Mouse (Mus musculus): ENCODE data around the gene Pax6.

Pax6 gene

DNA sequence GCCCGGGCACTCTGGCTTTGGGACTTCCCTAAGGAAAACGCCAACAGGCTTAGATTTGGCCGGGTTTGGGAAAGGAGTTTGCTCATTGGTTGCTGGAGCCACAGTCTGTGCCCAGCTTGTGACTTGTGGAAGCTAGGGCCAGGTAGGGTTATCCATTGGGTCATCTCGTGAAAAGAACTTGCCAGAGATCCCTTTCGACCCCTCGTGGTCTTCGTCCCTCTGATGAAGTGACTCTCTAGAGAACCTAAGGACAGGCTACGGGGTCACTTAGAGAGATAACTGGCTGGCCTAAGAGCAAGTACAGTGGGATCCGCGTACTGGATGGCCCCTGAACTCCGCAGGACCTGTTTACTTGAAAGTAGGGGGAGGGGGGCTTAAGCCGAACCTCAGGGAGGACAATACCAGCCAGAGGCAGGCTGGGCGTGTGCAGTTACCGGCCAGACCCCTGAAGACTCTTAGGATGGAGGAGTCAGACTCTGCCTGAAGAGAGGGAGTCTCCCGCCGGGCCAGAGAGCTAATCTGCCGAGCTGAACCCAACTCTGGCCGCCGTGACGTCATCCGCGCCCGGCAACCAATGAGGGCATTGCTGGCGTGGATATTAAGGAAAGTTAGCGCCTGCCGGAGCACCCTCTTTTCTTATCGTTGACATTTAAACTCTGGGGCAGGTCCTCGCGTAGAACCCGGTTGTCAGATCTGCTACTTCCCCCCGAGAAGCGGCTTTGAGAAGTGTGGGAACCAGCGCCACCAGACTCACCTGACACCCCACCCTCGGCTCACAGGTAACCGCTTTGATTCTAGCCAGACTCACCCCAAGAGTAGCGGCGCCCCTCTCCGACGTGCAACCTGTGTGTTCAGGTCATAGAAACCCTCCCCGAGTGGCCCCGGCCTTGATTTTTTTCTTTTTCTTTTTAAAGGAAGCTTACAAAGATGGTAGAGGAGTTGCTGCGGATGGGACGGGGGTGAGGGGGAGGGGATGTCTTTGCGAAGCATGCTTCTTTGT is at the start of gene Pax6:
Pax6 (plus strand) TSS at position 630 of the 1,000 bp plus-strand sequence.
- DNase-seq, result peak; percentile 90

DNA sequence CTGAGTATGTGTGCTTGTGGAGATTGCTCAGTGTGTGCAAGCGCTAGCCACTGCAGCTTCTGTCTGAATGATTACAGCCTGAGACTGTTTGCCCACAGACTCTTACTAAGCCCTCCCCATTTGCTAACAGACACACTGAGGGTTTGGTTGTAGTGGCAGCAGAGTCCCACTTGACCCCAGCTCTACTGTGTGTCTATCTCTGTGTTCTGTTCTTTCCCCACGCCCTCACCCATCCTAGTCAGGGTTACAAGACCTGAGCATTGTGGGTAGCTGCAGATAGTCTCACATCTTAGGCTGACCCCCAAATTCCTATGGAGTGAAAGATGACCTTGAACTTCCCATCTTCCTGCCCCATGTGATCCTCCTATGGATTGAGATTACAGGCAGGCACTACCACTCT is 19.8 kb upstream of the Pax6 start:
- no peak for DNase-seq

DNA sequence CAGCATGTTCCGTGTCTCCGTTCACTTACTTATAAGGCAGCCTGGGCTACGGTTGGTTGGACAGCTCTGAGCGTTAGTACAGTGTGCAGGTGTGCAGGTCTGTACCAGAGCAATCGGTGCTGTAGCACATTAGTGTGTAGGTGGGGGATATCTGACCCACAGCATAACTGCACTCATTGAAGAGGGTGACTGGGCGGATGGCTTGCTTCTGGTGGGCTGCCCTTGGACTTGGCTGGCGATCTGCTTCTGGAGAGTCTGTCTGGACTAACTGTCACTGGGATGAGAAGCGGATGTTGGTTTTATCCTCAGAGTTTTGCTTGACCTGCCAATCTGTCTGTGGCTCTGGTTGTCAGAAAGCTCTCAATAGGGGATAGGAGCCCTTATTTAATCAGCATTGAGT is 12.2 kb upstream of the Pax6 start:
- DNase-seq, result no peak

- DNase-seq, result peak; percentile 69
Measured at GRCm38 (mm10) chr2:105659350-105659749, 9.3 kb upstream of the Pax6 start.

- DNase-seq, result peak; percentile 97
Measured at GRCm38 (mm10) chr2:105659926-105660873, 8.5 kb upstream of the Pax6 start.

GRCm38 (mm10) chr2:105660874-105661622 is 7.7 kb upstream of the Pax6 start:
- DNase-seq, result peak; percentile 80

- DNase-seq, result peak; percentile 88
Measured at GRCm38 (mm10) chr2:105661623-105662066, 7.1 kb upstream of the Pax6 start.

GRCm38 (mm10) chr2:105662121-105662520 is 6.6 kb upstream of the Pax6 start:
- DNase-seq, result no peak

DNA sequence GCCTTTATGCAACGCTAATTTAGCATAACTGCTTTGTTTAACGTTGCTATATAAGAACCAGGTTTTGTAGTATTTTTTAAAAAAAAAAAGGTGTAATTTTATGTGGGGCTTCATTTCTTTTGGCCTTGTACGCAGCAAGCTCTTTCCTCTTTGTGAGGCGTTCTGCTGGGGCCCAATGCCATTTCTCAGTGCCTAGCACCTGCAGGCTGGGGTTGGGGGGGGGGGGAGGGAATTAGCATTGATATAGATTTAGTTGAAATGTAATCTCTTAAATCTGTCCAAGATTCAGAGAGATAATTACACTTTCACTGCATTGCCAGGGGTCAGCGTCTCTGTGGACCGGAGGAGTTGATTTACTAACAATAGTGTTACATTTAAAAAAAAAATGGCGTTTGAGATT is 6.1 kb upstream of the Pax6 start:
- DNase-seq, result peak; percentile 54

- DNase-seq, result peak; percentile 67
Measured at GRCm38 (mm10) chr2:105663101-105663511, 5.6 kb upstream of the Pax6 start.

DNA sequence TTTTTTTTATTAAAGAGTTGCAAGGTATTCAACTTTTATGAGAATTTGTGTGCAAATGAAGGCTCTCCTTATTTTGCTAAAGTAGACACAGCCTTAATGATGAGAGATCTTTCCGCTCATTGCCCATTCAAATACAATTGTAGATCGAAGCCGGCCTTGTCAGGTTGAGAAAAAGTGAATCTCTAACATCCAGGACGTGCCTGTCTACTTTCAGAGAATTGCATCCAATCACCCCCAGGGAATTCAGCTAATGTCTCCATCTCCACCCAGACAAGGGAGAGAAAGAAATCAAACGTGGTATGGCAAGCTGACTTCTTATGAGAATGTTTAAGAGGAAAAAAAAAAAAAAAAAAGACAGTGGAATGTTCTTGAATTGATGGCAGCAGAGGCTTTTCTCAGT is 3.7 kb upstream of the Pax6 start:
- DNase-seq, result peak; percentile 81

DNA sequence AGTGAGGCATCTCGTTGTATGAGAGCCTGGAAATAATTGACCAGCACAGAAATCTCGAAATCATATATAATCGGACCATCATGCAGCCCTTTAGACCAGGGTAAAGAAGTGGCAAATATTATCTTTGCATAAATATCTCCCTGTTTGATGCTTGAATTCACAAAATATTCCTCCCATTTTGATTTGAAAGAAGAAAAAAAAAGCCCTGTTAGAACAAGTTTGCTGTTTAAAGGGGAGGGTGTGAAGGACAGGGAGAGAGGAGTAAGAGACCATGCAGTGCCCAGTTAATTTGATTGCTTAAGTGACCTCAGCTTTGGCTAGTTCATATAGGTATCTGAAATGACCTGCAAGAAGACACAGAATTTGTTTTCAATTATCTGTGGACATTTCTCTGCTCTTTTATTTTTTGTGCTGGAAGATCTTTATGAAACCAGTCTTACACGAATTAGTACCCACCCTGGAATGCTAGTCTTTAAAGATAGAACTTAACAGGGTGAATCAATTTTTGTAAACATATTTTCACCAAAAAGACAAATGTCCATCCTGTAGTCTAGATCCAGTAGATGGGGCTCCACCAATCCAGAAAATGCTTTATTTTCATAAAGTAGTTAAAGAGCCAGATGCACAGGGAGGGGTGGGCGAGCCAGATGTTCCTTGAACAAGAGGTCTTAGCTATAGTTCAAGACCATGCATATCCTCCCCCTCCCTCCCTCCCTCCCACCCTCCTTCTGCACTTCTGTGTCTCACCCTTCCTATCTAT is 3.0 kb upstream of the Pax6 start:
- no peak for DNase-seq

- DNase-seq, result no peak
Measured at GRCm38 (mm10) chr2:105666331-105666730, 2.4 kb upstream of the Pax6 start.

- DNase-seq, result peak; percentile 79
Measured at GRCm38 (mm10) chr2:105666763-105667625, 1.7 kb upstream of the Pax6 start.

GRCm38 (mm10) chr2:105667626-105667950 is 1.1 kb upstream of the Pax6 start:
- peak; percentile 69 for DNase-seq

GRCm38 (mm10) chr2:105669371-105669861 is 716 bp downstream of the Pax6 start:
- peak; percentile 47 for DNase-seq

DNA sequence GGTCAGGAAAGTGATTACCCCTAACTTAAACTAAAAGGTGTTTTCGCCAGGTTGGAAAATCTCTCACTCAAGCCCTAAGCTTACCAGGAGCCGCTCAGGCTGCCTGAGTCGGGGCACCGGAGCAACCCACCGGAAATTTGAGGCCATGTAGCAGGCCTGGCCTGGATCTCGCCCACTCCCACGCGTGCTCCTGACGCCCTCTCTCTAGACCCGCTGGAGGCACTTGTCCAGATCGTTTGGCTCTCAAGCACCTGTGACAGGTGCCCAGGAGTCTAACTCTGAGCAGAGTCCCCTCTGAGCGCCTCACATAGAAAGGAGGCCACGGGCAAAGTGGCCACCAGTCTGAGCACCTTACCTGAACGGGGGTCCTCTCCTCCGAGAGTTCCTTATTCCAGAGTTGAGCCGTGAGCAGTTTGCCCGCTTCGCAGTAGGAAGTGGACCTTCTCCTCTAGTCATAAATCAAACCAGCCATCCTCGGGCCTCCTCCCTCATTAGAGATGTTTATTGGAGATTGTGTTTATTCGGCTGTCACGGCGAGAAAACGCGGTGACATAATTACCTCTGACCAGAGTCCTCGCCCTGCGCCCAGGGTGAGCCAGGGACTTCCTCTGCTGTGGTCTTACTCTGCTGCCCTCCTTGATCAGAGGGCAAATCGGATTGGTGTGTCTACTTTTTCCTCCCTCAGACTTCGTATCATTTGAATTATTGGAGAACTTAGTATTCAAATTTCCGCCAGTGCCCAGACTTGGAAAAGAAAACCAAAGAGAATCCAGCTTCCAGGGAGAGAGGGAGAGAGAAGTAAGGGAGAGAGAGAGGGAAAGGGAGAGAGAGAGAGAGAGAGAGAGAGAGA is 1.4 kb downstream of the Pax6 start:
- peak; percentile 80 for DNase-seq

- no peak for DNase-seq
Measured at GRCm38 (mm10) chr2:105670731-105671095, 2.0 kb downstream of the Pax6 start.

GRCm38 (mm10) chr2:105671116-105671797 is 2.6 kb downstream of the Pax6 start:
- DNase-seq, result peak; percentile 78

Measured in retina, postnatal 1 day (tissue).